ENCODE assay signal across 8 mouse cellular contexts in the genomic region with DNA sequence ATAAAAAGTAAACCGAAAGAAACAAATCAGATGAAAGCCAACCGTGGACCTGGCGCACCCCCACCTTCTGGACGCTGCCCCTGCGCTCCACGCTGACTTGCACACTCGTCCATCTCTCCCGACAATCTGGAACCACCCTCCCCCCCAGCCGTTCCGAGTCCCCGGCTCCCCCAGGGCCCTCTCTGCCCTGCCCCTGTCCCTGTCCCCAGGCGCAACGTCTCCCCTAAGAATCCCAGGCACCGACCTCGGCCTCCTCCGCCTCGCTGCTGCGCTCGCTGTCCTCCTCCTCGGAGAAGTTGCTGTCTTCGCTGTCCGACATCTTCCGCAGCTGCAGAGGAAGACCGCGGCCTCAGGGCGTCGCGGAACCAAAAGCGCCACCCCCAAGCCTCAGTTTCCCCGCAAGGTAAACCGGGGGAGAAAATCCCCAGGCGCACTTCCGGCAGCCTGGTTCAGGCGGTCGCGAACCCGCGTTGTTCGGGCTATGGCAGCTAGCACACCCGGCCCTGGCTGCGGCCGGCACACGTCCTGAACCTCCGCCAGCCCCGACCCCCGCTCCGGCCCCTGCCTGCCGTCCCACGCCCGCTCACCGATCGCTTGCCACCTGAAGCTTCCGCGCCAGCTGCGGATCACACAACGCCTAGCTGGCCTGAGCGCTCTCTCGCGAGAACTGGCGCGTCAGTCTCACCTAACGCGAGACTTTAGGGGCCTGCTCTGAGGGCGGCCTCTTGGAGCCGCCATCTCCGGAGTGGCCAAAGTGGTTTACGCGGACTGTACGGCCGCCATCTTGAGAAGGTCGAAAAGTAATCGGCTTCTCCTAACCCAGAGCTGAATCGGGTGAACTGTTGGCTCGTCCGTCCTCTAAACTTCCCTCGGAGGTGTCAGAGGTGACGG. TPM values are rescaled to one million over a fixed set of nuclear protein-coding genes. Genes with fewer than 3 reads are reported as not detected.
DNase-seq lines count a peak whose midpoint lies in the region; ATAC-seq lines count a peak whose summit lies in the region.

Gene Supt5 (minus strand): TSS at position 639 of the 891 bp plus-strand sequence.

- H3K36me3 ChIP-seq in hindbrain, embryonic 14.5 days (replicated peaks; ENCODE audit: control insufficient read depth, insufficient read depth), result peaks cover 12% of the 10 kb centered on the region; the same call in 1 of the 2 replicates

- H3K9ac ChIP-seq in hindbrain, embryonic 14.5 days, result peak within 1 kb of the TSS; percentile 94

- peak within 1 kb of the TSS; percentile 93 for H3K4me2 ChIP-seq in hindbrain, embryonic 14.5 days (replicated peaks)

- under 1% methylated on average over 77 of the region's 77 CpGs for whole genome bisulfite sequencing in hindbrain, embryonic 14.5 days

- DNase-seq in R1 (ENCODE audit: low read depth, low spot score), result peak; percentile 99
- DNase-seq in cerebellum, postnatal 25 days, result peak; percentile 96 to 98
- peak; percentile 93 for DNase-seq in frontal cortex, postnatal 25 days (ENCODE audit: low spot score in 2 of 2)
- peak; percentile 99 for DNase-seq in hindbrain, embryonic 14.5 days (ENCODE audit: low spot score)
- peak; percentile 94 to 97 for DNase-seq in layer of hippocampus, postnatal 36 days
- peak; percentile 99 for DNase-seq in lung, postnatal 36 days
- peak; percentile 99 for DNase-seq in retina, postnatal 1 day
- DNase-seq in urinary bladder, adult 18-20 months (ENCODE audit: low spot score in 2 of 2), result peak; percentile 94 to 96

- peak; percentile 99 for ATAC-seq in hindbrain, embryonic 14.5 days (ENCODE audit: low FRiP score)

- peak within 1 kb of the TSS; percentile 89 for H3K27ac ChIP-seq in hindbrain, embryonic 14.5 days

- peak within 1 kb of the TSS; percentile 88 for H3K4me3 ChIP-seq in hindbrain, embryonic 14.5 days (replicated peaks; ENCODE audit: low read length)

- no peaks in the 10 kb centered on the region for H3K27me3 ChIP-seq in hindbrain, embryonic 14.5 days (ENCODE audit: control insufficient read depth, insufficient read depth, low read length)

- peaks cover 14% of the 10 kb centered on the region for H3K4me1 ChIP-seq in hindbrain, embryonic 14.5 days (replicated peaks; ENCODE audit: control insufficient read depth, insufficient read depth, low read length)

- H3K9me3 ChIP-seq in hindbrain, embryonic 14.5 days (ENCODE audit: control insufficient read depth, low read length), result no peaks in the 10 kb centered on the region

RNA-seq across cellular contexts. Expression of gene Supt5, which starts in this region (rescaled TPM):
- polyA plus RNA-seq in hindbrain, embryonic 14.5 days (2014; fragmentation: Nextera tagmentation; extraction: Ambion mirVana), result 75.2 and 78.3 TPM in 2 replicates
- 100 to 1,000 TPM; 114 to 122 TPM for total RNA-seq in layer of hippocampus, postnatal 36 days (2021)

Comparison
In these comparisons a context has a peak if more than half of its experiments do, and no peak if none do; other contexts are left out.
1. Peak in every context shown above with its lines: DNase-seq, ATAC-seq, H3K4me3 ChIP-seq and H3K27ac ChIP-seq.